Mouse (Mus musculus) CH12.LX (cell line): ENCODE results near the gene Vps37c. TPM values are rescaled to one million over a fixed set of nuclear protein-coding genes. Genes with fewer than 3 reads are reported as not detected.

Source experiments
- DNase-seq: peaks from one replicate; pipeline ENCODE4 v3.0.0-alpha.2; 2013; ENCODE audit errors: extremely low read depth
- H3K27ac ChIP-seq: 2 replicates; pipeline ENCODE4 v1.5.1; 2012; ENCODE audit warnings: low read depth, mild to moderate bottlenecking, control low read depth, moderate library complexity; ENCODE audit not compliant: insufficient read depth
- H3K27me3 ChIP-seq: replicated peaks from 2 replicates; pipeline ENCODE3; 2012; ENCODE audit warnings: inconsistent platforms
- H3K36me3 ChIP-seq, 2 experiments: replicated peaks in 1 of 2; 2 replicates each; pipeline versions ENCODE3 to v1.6.1; 2012; ENCODE audit warnings: inconsistent platforms in 1 of 2, low read length in 1 of 2, mild to moderate bottlenecking in 1 of 2, mixed read lengths in 1 of 2, moderate library complexity in 1 of 2; ENCODE audit not compliant: control insufficient read depth in 1 of 2, insufficient read depth in 1 of 2
- H3K4me1 ChIP-seq, 2 experiments: 2 replicates each; pipeline ENCODE4 v1.6.1; 2012; ENCODE audit warnings: inconsistent platforms in 1 of 2, moderate library complexity in 1 of 2; ENCODE audit not compliant: insufficient read depth in 2 of 2, control insufficient read depth in 1 of 2
- H3K4me2 ChIP-seq: 2 replicates; pipeline ENCODE4 v1.6.1; 2012; ENCODE audit warnings: low read depth, mild to moderate bottlenecking, control low read depth; ENCODE audit not compliant: poor library complexity, insufficient read depth, severe bottlenecking
- H3K4me3 ChIP-seq, 3 experiments: fragments of 150-350 bp in 1 of 3; sonication (generic) in 1 of 3; replicated peaks in 1 of 3; 2 replicates each; pipeline versions ENCODE3 to v1.5.1; 2011 to 2012; ENCODE audit warnings: low read depth in 2 of 3, low read length in 2 of 3, mild to moderate bottlenecking in 2 of 3, moderate library complexity in 2 of 3, control low read depth in 1 of 3, improper control_type of control experiment in 1 of 3, inconsistent platforms in 1 of 3, mixed read lengths in 1 of 3; ENCODE audit not compliant: poor library complexity in 1 of 3
- H3K79me2 ChIP-seq: replicated peaks from 2 replicates; pipeline ENCODE4 v1.6.1; 2012; ENCODE audit warnings: mild to moderate bottlenecking, moderate library complexity; ENCODE audit not compliant: control insufficient read depth, poor library complexity, insufficient read depth, severe bottlenecking; ENCODE audit errors: extremely low read depth
- H3K9ac ChIP-seq: 2 replicates; pipeline ENCODE4 v1.6.1; 2012; ENCODE audit warnings: low read depth, mild to moderate bottlenecking, control low read depth, moderate library complexity; ENCODE audit not compliant: insufficient read depth
- H3K9me3 ChIP-seq: replicated peaks from 2 replicates; pipeline ENCODE3; 2012; ENCODE audit warnings: low read length, inconsistent platforms, mixed read lengths
- CHD2 ChIP-seq: IDR thresholded peaks from 2 replicates; pipeline ENCODE4 v1.6.1; 2011; ENCODE audit warnings: low read length, improper control_type of control experiment
- EP300 ChIP-seq: IDR thresholded peaks from 2 replicates; pipeline ENCODE4 v1.6.1; 2011; ENCODE audit warnings: low read length, improper control_type of control experiment
- JUND ChIP-seq: conservative IDR thresholded peaks from 2 replicates; pipeline ENCODE4 v1.6.1; 2011; ENCODE audit warnings: low read depth, low read length, improper control_type of control experiment
- MAFK ChIP-seq: IDR thresholded peaks from 2 replicates; pipeline ENCODE4 v1.6.1; 2011; ENCODE audit warnings: low read length, improper control_type of control experiment; ENCODE audit not compliant: insufficient replicate concordance
- MAX ChIP-seq: IDR thresholded peaks from 2 replicates; pipeline ENCODE4 v1.6.1; 2011; ENCODE audit warnings: low read length, improper control_type of control experiment
- MEF2A ChIP-seq: IDR thresholded peaks from 2 replicates; pipeline ENCODE4 v1.6.1; 2014; ENCODE audit warnings: low read depth, mild to moderate bottlenecking, inconsistent platforms, low read length, improper control_type of control experiment, borderline replicate concordance
- MYC ChIP-seq: IDR thresholded peaks from 2 replicates; pipeline ENCODE4 v1.6.1; 2011; ENCODE audit warnings: low read depth, mild to moderate bottlenecking, improper control_type of control experiment, low read length
- NRF1 ChIP-seq: IDR thresholded peaks from 2 replicates; pipeline ENCODE4 v1.6.1; 2014; ENCODE audit warnings: low read depth, mild to moderate bottlenecking, inconsistent platforms, low read length, improper control_type of control experiment, moderate library complexity
- POLR2A ChIP-seq: IDR thresholded peaks from 2 replicates; pipeline ENCODE4 v1.6.1; 2011; ENCODE audit warnings: low read depth, mild to moderate bottlenecking, improper control_type of control experiment, low read length
- RCOR1 ChIP-seq: conservative IDR thresholded peaks from 2 replicates; pipeline ENCODE4 v1.6.1; 2012; ENCODE audit warnings: low read depth, mild to moderate bottlenecking, inconsistent platforms, low read length, improper control_type of control experiment
- SMC3 ChIP-seq: IDR thresholded peaks from 2 replicates; pipeline ENCODE4 v1.6.1; 2011; ENCODE audit warnings: low read depth, low read length, improper control_type of control experiment
- TCF12 ChIP-seq: IDR thresholded peaks from 2 replicates; pipeline ENCODE4 v1.6.1; 2014; ENCODE audit warnings: low read depth, mild to moderate bottlenecking, inconsistent platforms, low read length, improper control_type of control experiment
- USF2 ChIP-seq: conservative IDR thresholded peaks from 2 replicates; pipeline ENCODE4 v1.6.1; 2011; ENCODE audit warnings: low read depth, low read length, improper control_type of control experiment
- ZMIZ1 ChIP-seq: IDR thresholded peaks from 2 replicates; pipeline ENCODE4 v1.6.1; 2012; ENCODE audit warnings: low read depth, mild to moderate bottlenecking, inconsistent platforms, low read length, improper control_type of control experiment
- ZNF384 ChIP-seq: IDR thresholded peaks from 2 replicates; pipeline ENCODE4 v1.6.1; 2012; ENCODE audit warnings: low read depth, low read length, improper control_type of control experiment, inconsistent platforms
- dilution Hi-C: fragments of 300-500 bp; cut with MboI; formaldehyde crosslinking; loops from 2 replicates; pipeline ENCODE4 v1.14.3; 2020; ENCODE audit warnings: low sequenced_read_pairs; ENCODE audit not compliant: extremely low pct_unique_long_range_greater_than_20kb, extremely low pct_ligation_motif_present
- in situ Hi-C: fragments of 300-500 bp; cut with MboI; formaldehyde crosslinking; loops from 3 replicates; pipeline ENCODE4 v1.14.3; 2019; ENCODE audit warnings: low sequenced_read_pairs, low pct_ligation_motif_present, low pct_unique_long_range_greater_than_20kb, mixed read lengths
- polyA plus RNA-seq: library from polyadenylated mRNA; unstranded; fragments of >175 nt; gene quantifications from 2 replicates; pipeline ENCODE4 v1.2.1, GENCODE M21; 2012; ENCODE audit warnings: low read depth; ENCODE audit not compliant: insufficient read length
- total RNA-seq, 2 experiments: library from RNA; depleted of rRNA; stranded (reverse); fragments of 300-350 nt in 1 of 2; fragments of >200 nt in 1 of 2; gene quantifications; 2 replicates each; pipeline ENCODE4 v1.2.3; 2012 to 2014

Vps37c gene
- total and polyA plus RNA-seq, 3 experiments = 6.2 to 13.0 (median 9.5) TPM

DNA sequence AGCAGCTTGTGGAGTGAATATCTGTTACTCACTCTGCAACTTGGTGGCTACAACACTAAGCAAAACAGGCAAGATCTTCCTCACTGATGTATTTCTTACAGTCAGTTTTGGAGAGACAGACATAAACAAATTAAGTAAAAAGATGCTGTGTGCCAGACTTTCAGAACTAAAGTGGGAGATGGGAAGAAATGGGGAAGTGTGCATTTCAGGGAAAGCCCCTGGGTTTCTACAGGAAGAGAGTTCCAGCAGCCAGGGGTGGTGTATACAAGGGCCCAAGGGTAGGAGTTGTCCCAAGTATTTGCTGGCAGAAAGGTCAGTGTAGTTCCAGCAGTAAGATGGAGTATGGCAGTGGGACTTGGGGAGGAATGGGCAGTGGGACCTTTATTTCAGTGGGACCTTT, 71.0 kb downstream of the Vps37c start (continued):
- TF ChIP-seq TCF12 = peak; percentile 32; the same call in 1 of the 2 replicates
- no peak for TF ChIP-seq SMC3
- no peak for TF ChIP-seq ZNF384
- TF ChIP-seq JUND = 0 out of 2 replicates have a peak, but pooled peaks have one; percentile 3
- no peak for TF ChIP-seq CHD2
- no peak for TF ChIP-seq RCOR1
- no peak for TF ChIP-seq MYC
- no peak for TF ChIP-seq NRF1
- TF ChIP-seq, all 38 proteins: peak for 8

DNA sequence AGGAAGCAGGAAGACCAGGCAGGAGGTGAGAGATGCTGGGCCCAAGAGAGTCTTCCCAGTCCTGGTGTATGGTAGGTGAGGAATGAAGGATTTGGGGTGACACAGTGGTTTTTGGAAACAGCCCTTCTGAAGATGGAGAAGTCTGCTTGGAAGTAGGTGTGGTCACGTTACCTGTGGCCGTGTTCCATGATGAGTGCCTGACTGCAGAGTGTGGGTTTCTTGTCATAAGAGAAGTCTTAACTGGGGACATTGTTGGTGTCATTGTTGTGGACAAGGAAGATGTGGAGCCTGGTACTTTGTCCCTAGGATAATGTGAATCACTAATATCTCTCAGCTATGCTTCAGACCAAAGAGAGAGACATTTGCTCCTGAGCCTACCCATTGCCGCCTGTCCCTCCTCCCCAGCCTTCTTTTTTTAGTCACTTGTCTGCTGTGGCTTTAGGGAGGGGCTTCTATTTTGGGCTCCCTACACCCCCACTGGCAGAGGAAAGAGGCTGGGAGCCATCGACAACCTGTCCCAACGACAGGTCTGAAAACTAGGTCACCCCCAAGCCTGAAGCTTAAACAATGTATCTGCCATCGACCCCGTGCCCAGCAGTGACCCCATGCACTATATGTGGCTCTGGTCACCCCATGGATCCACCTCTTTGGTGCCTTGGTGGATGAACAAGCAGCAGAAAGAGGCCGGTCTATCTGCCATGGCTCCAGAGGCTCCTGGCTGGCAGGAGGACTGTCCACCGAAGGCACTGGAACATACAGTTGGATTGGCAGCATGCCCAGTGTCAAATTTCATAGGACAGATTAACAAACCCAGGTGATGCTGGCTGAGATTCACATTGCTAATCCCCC, 71.7 kb downstream of the Vps37c start:
- DNase-seq = no peak
- Histone ChIP-seq H3K9me3 (no peaks in the 10 kb centered on the region), H3K4me1 (peaks cover 58 to 93% of the 10 kb centered on the region in 2 experiments), H3K4me2 (peak overlapping the region; percentile 23; the same call in 1 of the 2 replicates), H3K27ac (peak overlapping the region; percentile 43), H3K36me3 (peaks cover 0 to 44% of the 10 kb centered on the region in 2 experiments), H3K4me3 (peak overlapping the region in 1 of 3 experiments; percentile 0), H3K79me2 (peaks cover 6% of the 10 kb centered on the region), H3K27me3 (no peaks in the 10 kb centered on the region), H3K9ac (no peak overlapping the region)
- no peak for TF ChIP-seq MAX
- no peak for TF ChIP-seq USF2
- TF ChIP-seq POLR2A = no peak
- TF ChIP-seq MEF2A = peak; percentile 68; the same call in 1 of the 2 replicates
- dilution Hi-C loops (no loop called here), in situ Hi-C loops (no loop called here)

DNA sequence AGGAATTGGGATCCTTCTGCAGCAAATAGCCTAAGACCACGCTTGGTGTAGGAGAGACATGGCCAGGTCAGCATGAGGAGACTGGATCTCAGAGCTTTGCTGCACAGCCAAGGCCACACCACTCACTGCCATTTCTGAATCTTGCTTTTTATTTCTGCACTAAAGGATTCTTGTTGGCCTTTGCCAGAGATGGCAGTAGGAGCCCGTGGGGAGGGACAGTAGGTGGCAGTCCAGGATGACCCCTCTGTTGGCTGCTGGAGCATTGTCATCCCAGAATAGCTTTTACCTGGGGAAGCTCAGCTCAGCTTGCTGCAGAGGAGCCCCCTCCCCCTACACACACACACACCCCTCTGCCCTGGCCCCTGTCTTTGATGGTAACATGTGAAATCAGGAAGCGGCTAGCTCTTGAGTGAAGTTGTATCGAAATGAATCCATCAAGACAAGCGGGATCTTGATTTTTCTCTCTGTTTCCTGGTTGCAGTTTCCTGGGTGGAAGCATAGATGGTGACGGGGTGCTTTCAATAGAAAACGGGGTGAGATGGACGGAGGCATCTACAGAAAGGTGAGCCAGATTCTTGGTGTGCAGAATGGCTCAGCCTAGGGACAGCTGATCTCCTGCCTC, 73.4 kb downstream of the Vps37c start:
- no peak overlapping the region for H3K27ac ChIP-seq
- H3K27me3 ChIP-seq = no peaks in the 10 kb centered on the region
- no peak overlapping the region for H3K4me3 ChIP-seq
- TF ChIP-seq EP300 (no peak), MAFK (no peak), ZMIZ1 (no peak), NRF1 (no peak)
- H3K4me2 ChIP-seq = no peak overlapping the region
- DNase-seq = no peak
- H3K4me1 ChIP-seq = peaks cover 54 to 90% of the 10 kb centered on the region in 2 experiments
- H3K36me3 ChIP-seq = peaks cover 0 to 53% of the 10 kb centered on the region in 2 experiments
- H3K79me2 ChIP-seq = no peaks in the 10 kb centered on the region
- in situ Hi-C loops = no loop called here
- dilution Hi-C loops = no loop called here
- no peaks in the 10 kb centered on the region for H3K9me3 ChIP-seq
- H3K9ac ChIP-seq = no peak overlapping the region
